Mouse (Mus musculus) CD4-positive, CD25-positive, alpha-beta regulatory T cell, adult 2 months (primary cell): ENCODE measurements around the gene Tex14.
A peak's percentile ranks its signal among the peaks of the same experiment; 100 is the strongest.

ENCODE experiments used
- DNase-seq: peaks from one replicate; pipeline ENCODE4 v3.0.0-alpha.2; 2012; ENCODE audit warnings: low read depth, low spot score

Tex14 gene

GRCm38 (mm10) chr11:87568255-87568953 lies 163.5 kb downstream of the Tex14 start, which contains the start of gene Sept4:
Sept4 (plus strand) TSS chr11:87568903.
- no peak for DNase-seq

- no peak for DNase-seq
Observed at GRCm38 (mm10) chr11:87570743-87571142, 165.9 kb downstream of the Tex14 start.

DNA sequence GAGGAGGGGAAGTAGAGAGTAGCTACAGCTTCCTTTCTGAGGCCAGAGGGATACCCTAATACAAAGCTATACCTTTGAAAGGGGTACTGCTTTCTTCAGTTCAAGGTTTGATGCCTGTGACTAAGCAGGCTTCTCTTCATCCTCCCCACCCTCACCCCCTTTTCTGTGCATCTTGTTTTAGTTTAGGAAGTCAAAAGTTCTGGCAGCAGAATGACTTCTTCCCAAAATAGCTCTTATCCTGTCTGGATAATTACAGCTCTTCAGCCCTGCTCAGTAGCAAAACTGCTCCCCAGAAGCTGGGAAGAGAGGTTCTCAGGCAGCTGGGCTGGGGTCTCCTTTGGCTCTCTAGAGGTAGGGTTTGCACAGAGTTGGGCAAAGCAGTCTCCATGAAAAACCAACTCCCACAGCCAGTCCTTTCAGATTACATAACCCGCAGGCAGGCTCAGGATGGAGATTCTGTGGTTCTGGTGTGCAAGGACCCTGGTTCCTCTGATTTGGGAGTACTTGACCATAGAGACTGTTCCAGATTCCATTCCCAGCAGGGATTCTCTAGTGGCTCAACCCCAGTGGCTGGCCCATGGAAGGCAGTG lies 166.6 kb downstream of the Tex14 start:
- DNase-seq: no peak

DNA sequence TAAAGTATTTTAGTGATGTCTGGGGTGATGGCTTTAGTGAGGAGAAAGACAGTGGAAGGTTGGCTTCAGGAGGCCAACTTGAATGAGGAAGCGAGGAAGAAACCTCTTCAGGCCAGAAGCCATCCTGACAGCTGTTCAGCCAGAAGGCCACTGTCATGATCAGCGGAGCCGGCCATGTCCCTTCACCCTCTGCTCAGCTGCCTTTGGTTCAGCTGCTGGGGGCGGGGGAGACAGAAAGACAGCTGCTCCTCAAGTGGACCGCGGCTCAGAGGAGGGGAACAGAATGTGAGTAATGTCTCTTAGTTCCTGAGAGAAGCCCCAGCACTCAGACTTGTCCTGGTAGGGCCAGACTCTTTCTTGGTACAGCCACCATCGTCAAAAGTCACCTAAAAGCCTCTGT lies 168.9 kb downstream of the Tex14 start:
- no peak for DNase-seq

DNA sequence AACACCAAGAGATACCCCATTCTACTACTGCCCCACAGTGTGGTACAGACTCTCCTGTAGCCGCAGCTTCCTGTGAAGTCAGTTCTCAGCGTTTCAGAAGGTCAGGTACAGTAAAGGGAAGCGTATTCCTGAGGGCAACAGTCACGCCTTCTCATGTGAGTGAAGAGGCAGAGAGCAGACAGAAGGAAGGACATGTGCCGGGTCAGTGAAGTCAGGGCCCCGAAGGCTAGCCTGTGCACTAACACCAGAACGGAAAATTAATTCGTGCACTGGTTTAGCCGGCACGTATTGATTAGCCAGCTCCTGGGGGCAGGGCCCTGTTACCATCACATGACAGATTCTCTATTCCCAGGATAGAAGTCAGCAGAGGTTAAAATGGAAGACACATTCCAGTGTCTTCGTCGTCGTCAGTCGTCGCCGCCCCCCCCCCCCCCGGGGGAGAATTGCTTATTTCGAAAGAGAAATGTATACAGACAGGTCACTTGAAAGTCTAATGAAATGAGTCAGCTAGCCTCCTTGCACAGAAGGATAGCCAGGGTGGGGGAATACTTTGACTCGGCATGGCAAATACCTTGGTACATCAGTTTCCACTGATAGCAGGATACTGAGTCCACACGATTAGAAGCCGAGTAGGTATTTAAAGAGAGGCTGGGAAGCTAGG lies 169.8 kb downstream of the Tex14 start:
- no peak for DNase-seq

- DNase-seq: no peak
Observed at GRCm38 (mm10) chr11:87577601-87578248, 172.9 kb downstream of the Tex14 start.

DNA sequence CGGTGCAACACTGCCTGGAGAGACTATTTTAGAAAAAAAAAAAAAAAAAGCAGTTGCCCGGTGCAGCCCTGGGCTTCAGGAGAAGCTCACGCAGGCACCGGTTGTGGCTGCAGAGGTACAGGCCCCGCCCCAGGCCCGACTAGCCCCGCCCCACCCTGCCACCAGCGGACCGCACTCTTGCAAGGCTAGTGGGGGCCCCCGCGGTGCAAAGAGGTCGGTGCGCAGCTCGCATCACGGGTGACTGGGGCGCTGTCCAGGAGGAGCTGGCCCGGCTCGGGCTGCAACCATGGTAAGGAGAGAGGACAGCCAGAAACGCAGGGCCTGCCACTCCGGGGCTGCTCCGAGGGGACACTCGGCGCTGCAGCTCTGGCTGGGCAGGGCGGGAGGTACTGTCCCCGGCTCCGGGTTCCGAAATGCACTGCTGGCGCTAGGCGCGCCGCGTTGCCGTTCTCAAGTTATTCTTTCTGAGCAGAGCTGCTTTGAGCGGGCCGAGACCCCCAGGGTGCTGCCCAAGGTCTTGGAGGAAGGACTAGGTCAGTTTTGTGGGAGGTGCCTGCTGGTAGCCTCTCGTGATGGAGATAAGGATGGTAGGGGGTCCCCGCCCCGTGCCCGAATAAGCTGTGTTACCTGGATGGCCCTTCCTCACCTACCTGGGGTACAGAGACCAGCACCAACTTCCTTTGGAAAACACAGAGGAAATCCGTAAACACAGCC lies 173.5 kb downstream of the Tex14 start:
- DNase-seq: peak; percentile 72

- peak; percentile 31 for DNase-seq
Observed at GRCm38 (mm10) chr11:87578963-87579601, 174.2 kb downstream of the Tex14 start.

DNA sequence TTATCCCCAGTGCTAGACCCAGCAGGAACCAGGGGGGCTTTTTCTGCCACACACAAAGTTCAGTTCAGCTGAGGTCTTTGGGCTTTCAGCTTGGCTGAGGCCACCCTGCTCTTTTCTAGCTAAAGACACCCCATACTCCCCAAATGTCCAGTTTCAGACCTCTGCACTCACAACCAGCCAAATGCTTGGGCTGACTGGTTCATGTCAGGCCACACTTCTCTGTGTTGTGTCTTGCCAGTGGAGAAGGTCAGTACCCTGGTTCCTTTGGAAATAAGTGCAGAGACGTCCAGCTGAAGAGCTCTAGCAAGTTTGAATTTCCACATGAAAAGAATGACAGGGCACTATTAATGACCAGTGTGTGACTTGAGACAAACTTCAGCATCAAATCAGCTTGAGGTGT lies 174.8 kb downstream of the Tex14 start:
- no peak for DNase-seq

GRCm38 (mm10) chr11:87580543-87581085 lies 175.7 kb downstream of the Tex14 start:
- DNase-seq: no peak

GRCm38 (mm10) chr11:87581161-87581865 lies 176.4 kb downstream of the Tex14 start:
- no peak for DNase-seq

- no peak for DNase-seq
Observed at GRCm38 (mm10) chr11:87581933-87582710, 177.3 kb downstream of the Tex14 start.

DNA sequence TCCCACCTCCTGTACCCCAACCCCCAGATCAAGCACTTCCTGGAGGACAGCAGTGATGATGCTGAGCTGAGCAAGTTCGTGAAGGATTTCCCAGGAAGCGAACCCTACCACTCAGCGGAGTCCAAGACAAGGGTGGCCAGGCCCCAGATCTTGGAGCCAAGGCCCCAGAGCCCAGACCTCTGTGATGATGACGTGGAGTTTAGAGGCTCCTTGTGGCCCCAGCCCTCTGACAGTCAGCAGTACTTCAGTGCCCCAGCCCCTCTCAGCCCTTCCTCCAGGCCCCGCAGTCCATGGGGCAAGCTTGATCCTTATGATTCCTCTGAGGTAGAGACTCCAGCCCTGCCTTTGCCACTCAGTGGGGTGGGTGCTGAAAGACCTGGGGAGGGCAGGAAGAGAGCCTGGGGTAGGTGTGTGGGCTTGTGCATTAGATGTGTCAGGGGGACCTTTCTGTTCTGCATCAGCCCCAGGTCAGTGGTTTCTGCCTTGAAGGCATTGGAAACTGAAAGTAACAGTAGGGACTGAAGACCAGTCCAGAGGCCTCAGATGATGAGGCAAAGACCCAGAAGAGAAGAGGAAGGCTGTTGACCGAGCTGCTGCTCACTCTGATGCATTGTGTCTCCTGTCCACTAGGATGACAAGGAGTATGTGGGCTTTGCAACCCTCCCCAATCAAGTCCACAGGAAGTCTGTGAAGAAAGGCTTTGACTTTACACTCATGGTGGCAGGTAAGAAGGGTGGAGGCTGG lies 178.6 kb downstream of the Tex14 start:
- no peak for DNase-seq

- DNase-seq: no peak
Observed at GRCm38 (mm10) chr11:87584711-87585505, 180.0 kb downstream of the Tex14 start.

- DNase-seq: no peak
Observed at GRCm38 (mm10) chr11:87587211-87587874, 182.5 kb downstream of the Tex14 start.

DNA sequence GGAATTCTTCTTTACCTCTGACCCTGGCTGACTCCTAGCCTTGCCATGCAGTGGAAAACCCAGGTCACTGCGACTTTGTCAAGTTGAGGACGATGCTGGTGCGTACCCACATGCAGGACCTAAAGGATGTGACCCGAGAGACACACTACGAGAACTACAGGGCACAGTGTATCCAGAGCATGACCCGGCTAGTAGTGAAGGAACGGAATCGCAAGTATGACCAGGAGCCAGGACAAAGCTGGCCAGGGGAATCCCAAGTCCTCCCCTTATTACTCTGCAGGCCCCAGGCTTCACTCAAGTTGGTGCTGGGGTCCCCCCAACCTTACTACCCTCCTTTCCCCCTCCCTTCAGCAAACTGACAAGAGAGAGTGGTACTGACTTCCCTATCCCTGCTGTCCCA lies 184.7 kb downstream of the Tex14 start:
- no peak for DNase-seq

DNA sequence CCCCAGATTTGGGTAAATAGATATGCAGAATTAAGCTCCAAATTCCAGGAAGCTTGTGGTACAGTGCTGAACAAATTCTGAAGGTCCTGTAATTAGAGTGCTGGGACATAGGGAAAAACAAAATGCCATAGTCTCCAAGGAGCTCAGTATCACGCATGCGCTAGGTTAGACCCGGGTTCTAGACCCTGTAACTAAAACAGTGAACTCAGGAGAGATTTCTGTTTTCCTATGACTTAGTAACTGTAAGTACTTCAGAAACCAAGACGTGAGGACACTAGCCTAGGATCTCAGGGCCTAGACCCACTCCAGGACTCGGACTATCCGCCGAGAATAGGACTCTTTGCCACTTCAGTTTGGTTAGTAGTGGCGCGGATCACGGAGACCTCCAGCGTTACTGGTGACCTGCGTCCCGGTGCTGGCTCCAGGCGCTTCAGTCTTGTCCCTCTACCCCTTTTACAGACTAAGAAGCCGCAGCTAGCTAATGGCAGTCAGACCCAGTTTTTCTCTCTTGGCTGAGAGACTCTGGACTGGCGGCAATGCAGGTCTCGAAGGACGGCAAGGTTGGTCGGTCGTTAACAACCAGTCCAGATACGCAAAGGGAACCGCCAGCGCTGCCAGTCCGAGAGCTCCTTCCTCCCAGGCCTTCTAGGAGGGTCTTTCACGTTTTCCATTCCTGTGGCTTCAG lies 186.1 kb downstream of the Tex14 start:
- peak; percentile 51 for DNase-seq
